In genomic region chr8:88359959-88360358, GRCm38 (mm10) we compare ENCODE assay signal across 8 mouse cellular contexts. TPM values are rescaled to one million over a fixed set of nuclear protein-coding genes. Genes with fewer than 3 reads are reported as not detected.
DNase-seq lines count a peak whose midpoint lies in the region; ATAC-seq and TF ChIP-seq lines count a peak whose summit lies in the region.

No protein-coding gene starts in this region.

- ATAC-seq in kidney, embryonic 14.5 days (ENCODE audit: low FRiP score, low TSS enrichment) = no peak
- ATAC-seq in hindbrain, embryonic 16.5 days = no peak
- ATAC-seq in midbrain, postnatal 0 days (ENCODE audit: low FRiP score) = no peak

- no peaks in the 10 kb centered on the region for H3K27me3 ChIP-seq in kidney, embryonic 14.5 days (ENCODE audit: control insufficient read depth, insufficient read depth, low read length)
- no peaks in the 10 kb centered on the region for H3K27me3 ChIP-seq in hindbrain, embryonic 16.5 days (replicated peaks; ENCODE audit: control insufficient read depth, insufficient read depth, low read length)
- H3K27me3 ChIP-seq in midbrain, postnatal 0 days (ENCODE audit: insufficient read depth, low read length) = no peaks in the 10 kb centered on the region
- H3K27me3 ChIP-seq in cerebellum, adult 2 months (ENCODE audit: control insufficient read depth, insufficient read depth, low read length) = no peaks in the 10 kb centered on the region

- H3K4me2 ChIP-seq in kidney, embryonic 14.5 days (replicated peaks; ENCODE audit: low read depth, low read length) = peak overlapping the region; percentile 84
- peak overlapping the region; percentile 88 for H3K4me2 ChIP-seq in hindbrain, embryonic 16.5 days (ENCODE audit: low read length)
- peak overlapping the region; percentile 98; the same call in 1 of the 2 replicates for H3K4me2 ChIP-seq in midbrain, postnatal 0 days (ENCODE audit: low read depth, low read length, poor library complexity, severe bottlenecking)

- WGBS in kidney, embryonic 14.5 days = 51% methylated on average over 2 of the region's 2 CpGs
- WGBS in hindbrain, embryonic 16.5 days = 95% methylated on average over 2 of the region's 2 CpGs
- WGBS in midbrain, postnatal 0 days = 85% methylated on average over 2 of the region's 2 CpGs
- 37% methylated on average over 2 of the region's 2 CpGs for WGBS in cerebellum, adult 2 months

- peak overlapping the region; percentile 98; the same call in 1 of the 2 replicates for H3K4me3 ChIP-seq in kidney, embryonic 14.5 days (ENCODE audit: low read length)
- peak overlapping the region; percentile 28; the same call in 1 of the 2 replicates for H3K4me3 ChIP-seq in bone marrow macrophage, adult 2 months (ENCODE audit: insufficient read depth, low read length)
- H3K4me3 ChIP-seq in hindbrain, embryonic 16.5 days (ENCODE audit: low read length) = no peak overlapping the region
- H3K4me3 ChIP-seq in midbrain, postnatal 0 days (ENCODE audit: low read depth, low read length) = no peak overlapping the region
- no peak overlapping the region for H3K4me3 ChIP-seq in cerebellum, adult 2 months (replicated peaks; ENCODE audit: insufficient read depth, low read depth, low read length)

- peaks cover 4% of the 10 kb centered on the region; the same call in 1 of the 2 replicates for H3K9me3 ChIP-seq in kidney, embryonic 14.5 days (ENCODE audit: control insufficient read depth, low read length)
- H3K9me3 ChIP-seq in hindbrain, embryonic 16.5 days (ENCODE audit: control insufficient read depth, low read length) = no peaks in the 10 kb centered on the region
- H3K9me3 ChIP-seq in midbrain, postnatal 0 days (ENCODE audit: low read length) = no peaks in the 10 kb centered on the region

- H3K4me1 ChIP-seq in kidney, embryonic 14.5 days (ENCODE audit: control insufficient read depth, insufficient read depth, low read length) = peaks cover 7% of the 10 kb centered on the region; the same call in 1 of the 2 replicates
- peaks cover 8% of the 10 kb centered on the region for H3K4me1 ChIP-seq in bone marrow macrophage, adult 2 months (ENCODE audit: control insufficient read depth, insufficient read depth, low read length)
- peaks cover 14% of the 10 kb centered on the region for H3K4me1 ChIP-seq in hindbrain, embryonic 16.5 days (ENCODE audit: control insufficient read depth, insufficient read depth, low read depth, low read length)
- H3K4me1 ChIP-seq in midbrain, postnatal 0 days (ENCODE audit: insufficient read depth, low read length) = peaks cover 6% of the 10 kb centered on the region; the same call in 1 of the 2 replicates
- H3K4me1 ChIP-seq in cerebellum, adult 2 months (ENCODE audit: control insufficient read depth, insufficient read depth, low read length) = no peaks in the 10 kb centered on the region; the same call in 1 of the 2 replicates

- H3K27ac ChIP-seq in kidney, embryonic 14.5 days (ENCODE audit: low read depth, low read length) = no peak overlapping the region
- no peak overlapping the region for H3K27ac ChIP-seq in bone marrow macrophage, adult 2 months (ENCODE audit: insufficient read depth, low read depth, low read length)
- no peak overlapping the region for H3K27ac ChIP-seq in hindbrain, embryonic 16.5 days (ENCODE audit: low read depth, low read length)
- H3K27ac ChIP-seq in midbrain, postnatal 0 days (ENCODE audit: low read depth, low read length) = no peak overlapping the region
- no peak overlapping the region for H3K27ac ChIP-seq in cerebellum, adult 2 months (ENCODE audit: insufficient read depth, low read length)

- no peak for TF ChIP-seq POLR2A in bone marrow macrophage, adult 2 months (IDR thresholded peaks at IDR 0.05; ENCODE audit: borderline replicate concordance, low read depth, low read length)
- no peak for TF ChIP-seq POLR2A in cerebellum, adult 2 months (IDR thresholded peaks at IDR 0.05; ENCODE audit: borderline replicate concordance, insufficient read depth, low read length)

- no peak overlapping the region for H3K9ac ChIP-seq in kidney, embryonic 14.5 days (ENCODE audit: low read depth, low read length)
- peak overlapping the region; percentile 22; the same call in 1 of the 2 replicates for H3K9ac ChIP-seq in hindbrain, embryonic 16.5 days (ENCODE audit: low read depth, low read length)
- H3K9ac ChIP-seq in midbrain, postnatal 0 days (replicated peaks; ENCODE audit: low read length, poor library complexity, severe bottlenecking) = no peak overlapping the region

- TF ChIP-seq CTCF in bone marrow macrophage, adult 2 months (IDR thresholded peaks at IDR 0.05; ENCODE audit: low read depth, low read length) = no peak
- peak; percentile 27; the same call in 1 of the 2 replicates for TF ChIP-seq CTCF in midbrain, postnatal 0 days (IDR thresholded peaks at IDR 0.05)
- TF ChIP-seq CTCF in cerebellum, adult 2 months (IDR thresholded peaks at IDR 0.05; ENCODE audit: borderline replicate concordance, insufficient read depth, low read depth, low read length) = no peak

- DNase-seq in kidney, adult 8-10 months = no peak
- DNase-seq in midbrain, postnatal 0 days (ENCODE audit: low spot score) = no peak
- DNase-seq in cerebellum, adult 2 months = no peak
- no peak for DNase-seq in adrenal gland, adult 2 months
- no peak for DNase-seq in adrenal gland, postnatal 36 days

- H3K36me3 ChIP-seq in kidney, embryonic 14.5 days (ENCODE audit: control insufficient read depth, insufficient read depth, low read length) = peaks cover 42% of the 10 kb centered on the region
- H3K36me3 ChIP-seq in hindbrain, embryonic 16.5 days (ENCODE audit: control insufficient read depth, insufficient read depth, low read length) = peaks cover 29% of the 10 kb centered on the region
- peaks cover 18% of the 10 kb centered on the region for H3K36me3 ChIP-seq in midbrain, postnatal 0 days (ENCODE audit: insufficient read depth, low read length)

RNA-seq across cellular contexts. Expression of gene Brd7, which starts 2.0 kb away (rescaled TPM):
- polyA plus RNA-seq in kidney, embryonic 14.5 days (2014; fragmentation: Nextera tagmentation; extraction: Ambion mirVana) = 70.0 and 88.9 TPM in 2 replicates
- 92.1 and 96.7 TPM in 2 replicates for polyA plus RNA-seq in bone marrow macrophage, adult 2 months (2012; ENCODE audit: insufficient read depth, insufficient read length, missing spikeins)
- polyA plus RNA-seq in hindbrain, embryonic 16.5 days (2015; fragmentation: Nextera tagmentation; extraction: Ambion mirVana) = 37.6 and 58.2 TPM in 2 replicates
- 29.7 and 35.6 TPM in 2 replicates for total RNA-seq in midbrain, postnatal 0 days (2014; rRNA removed)
- 55.0 and 60.7 TPM in 2 replicates for polyA plus RNA-seq in midbrain, postnatal 0 days (2015; fragmentation: Nextera tagmentation; extraction: Ambion mirVana)
- 69.8 and 70.0 TPM in 2 replicates for polyA plus RNA-seq in cerebellum, adult 2 months (2012; rRNA removed)
- total RNA-seq in adrenal gland, adult 2 months (2021) = 10 to 100 TPM; 60.7 to 81.2 TPM
- 7.0 and 7.2 TPM in 2 replicates for polyA plus RNA-seq in adrenal gland, adult 2 months (2012; rRNA removed)
- total RNA-seq in adrenal gland, postnatal 36 days (2021) = 10 to 100 TPM; 71.2 to 75.4 TPM

Comparison
In these comparisons a context has a peak if more than half of its experiments do, and no peak if none do; other contexts are left out.
1. H3K4me3 ChIP-seq: peak in kidney, embryonic 14.5 days (single experiment) and bone marrow macrophage, adult 2 months (single experiment); none in hindbrain, embryonic 16.5 days (single experiment), midbrain, postnatal 0 days (single experiment) and cerebellum, adult 2 months (single experiment).
2. Peak in every context shown above with its lines, with median percentiles within 50 percentile points of each other: H3K4me2 ChIP-seq.